Mouse (Mus musculus) midbrain, embryonic 15.5 days (tissue): ENCODE data around the gene Skap1. TPM values are rescaled to one million over a fixed set of nuclear protein-coding genes. Genes with fewer than 3 reads are reported as not detected.

Experiments used
- ATAC-seq: fragments of 200-750 bp; cut with Nextera tagmentation; replicated peaks from 2 replicates; pipeline ENCODE4 v1.8.0; 2017; ENCODE audit warnings: moderate TSS enrichment
- H3K27ac ChIP-seq: fragments of 300-500 bp; sonication (generic); 2 replicates; pipeline ENCODE4 v1.5.1; 2015; ENCODE audit warnings: mild to moderate bottlenecking, inconsistent platforms
- H3K27me3 ChIP-seq: fragments of 300-500 bp; sonication (generic); replicated peaks from 2 replicates; pipeline ENCODE4 v1.6.1; 2015; ENCODE audit warnings: inconsistent platforms
- H3K36me3 ChIP-seq: fragments of 300-500 bp; sonication (generic); replicated peaks from 2 replicates; pipeline ENCODE4 v1.6.1; 2015; ENCODE audit warnings: inconsistent platforms
- H3K4me1 ChIP-seq: fragments of 300-500 bp; sonication (generic); 2 replicates; pipeline ENCODE4 v1.6.1; 2015; ENCODE audit warnings: inconsistent platforms
- H3K4me2 ChIP-seq: fragments of 300-500 bp; sonication (generic); 2 replicates; pipeline ENCODE4 v1.6.1; 2015; ENCODE audit warnings: inconsistent platforms, mild to moderate bottlenecking, moderate library complexity
- H3K4me3 ChIP-seq: fragments of 300-500 bp; sonication (generic); 2 replicates; pipeline ENCODE4 v1.5.1; 2015; ENCODE audit warnings: mild to moderate bottlenecking, inconsistent platforms
- H3K9ac ChIP-seq: fragments of 300-500 bp; sonication (generic); 2 replicates; pipeline ENCODE4 v1.6.1; 2015; ENCODE audit warnings: mild to moderate bottlenecking, inconsistent platforms
- H3K9me3 ChIP-seq: fragments of 300-500 bp; sonication (generic); 2 replicates; pipeline ENCODE4 v1.6.1; 2016; ENCODE audit warnings: inconsistent platforms
- WGBS: fragments of 180-500 bp; shearing (Covaris S2); methylation state at CpG from one replicate; pipeline ENCODE4 v1.1.7; 2015; ENCODE audit warnings: mixed read lengths; 5-methylcytosine and 5-hydroxymethylcytosine counted together
- polyA plus RNA-seq: library from polyadenylated mRNA; unstranded; fragments of >200 nt; fragmentation: Nextera tagmentation; extraction: Ambion mirVana; gene quantifications from 2 replicates; pipeline ENCODE4 v1.2.1, GENCODE M21; 2015

The Skap1 gene
- polyA plus RNA-seq, 1 experiment from 2014 or later, result 3.0 TPM

DNA sequence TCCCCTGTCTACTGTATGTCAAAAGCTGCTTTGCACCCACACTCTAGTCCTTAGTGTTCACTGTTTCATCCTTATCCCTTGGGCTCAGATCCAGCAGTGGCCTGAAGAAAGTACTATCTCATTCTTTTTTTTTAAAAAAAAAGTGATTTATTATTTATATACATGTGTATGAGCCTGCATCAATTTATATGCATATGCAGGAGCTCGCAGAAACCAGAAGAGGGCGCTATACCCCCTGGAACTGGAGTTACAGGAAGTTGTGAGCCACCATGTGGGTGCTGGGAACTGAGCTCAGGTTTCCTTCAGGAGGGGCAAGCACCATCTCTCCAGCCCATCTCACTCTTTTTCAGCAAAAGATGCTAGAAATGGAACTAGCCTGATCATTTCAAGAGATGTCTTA, 70.1 kb downstream of the Skap1 start:
- H3K4me3 ChIP-seq, result no peak overlapping the region
- no peak overlapping the region for H3K4me2 ChIP-seq
- H3K27ac ChIP-seq, result no peak overlapping the region
- no peaks in the 10 kb centered on the region for H3K4me1 ChIP-seq
- ATAC-seq, result no peak
- WGBS, result 81% methylated on average over 2 of the region's 2 CpGs
- no peak overlapping the region for H3K9ac ChIP-seq
- H3K27me3 ChIP-seq, result peaks cover 5% of the 10 kb centered on the region
- no peaks in the 10 kb centered on the region for H3K9me3 ChIP-seq
- H3K36me3 ChIP-seq, result no peaks in the 10 kb centered on the region

DNA sequence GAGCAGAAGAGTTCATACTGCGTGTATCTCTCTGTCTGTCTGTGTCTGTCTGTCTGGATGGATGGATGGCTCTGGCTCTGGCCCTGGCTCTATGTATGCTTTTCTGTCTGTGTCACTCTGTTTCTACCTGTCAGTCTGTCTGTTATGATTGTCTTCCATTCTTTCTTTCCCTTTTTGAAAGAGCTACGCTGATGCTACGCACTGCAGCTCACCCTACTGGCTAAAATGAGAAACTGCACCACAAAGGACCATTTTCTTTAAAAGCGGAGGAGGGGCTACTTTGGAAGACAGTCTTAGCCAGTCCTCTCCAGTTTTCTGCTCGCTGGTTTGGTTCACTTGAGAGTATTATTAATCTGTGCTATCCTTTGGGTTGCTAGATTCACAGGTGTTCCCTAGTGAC, 71.8 kb downstream of the Skap1 start:
- Histone ChIP-seq H3K4me1 (no peaks in the 10 kb centered on the region), H3K36me3 (no peaks in the 10 kb centered on the region), H3K4me2 (no peak overlapping the region), H3K4me3 (no peak overlapping the region), H3K9me3 (no peaks in the 10 kb centered on the region), H3K9ac (no peak overlapping the region), H3K27me3 (peaks cover 8% of the 10 kb centered on the region), H3K27ac (no peak overlapping the region)
- no peak for ATAC-seq
- WGBS, result 23% methylated on average over 5 of the region's 5 CpGs

DNA sequence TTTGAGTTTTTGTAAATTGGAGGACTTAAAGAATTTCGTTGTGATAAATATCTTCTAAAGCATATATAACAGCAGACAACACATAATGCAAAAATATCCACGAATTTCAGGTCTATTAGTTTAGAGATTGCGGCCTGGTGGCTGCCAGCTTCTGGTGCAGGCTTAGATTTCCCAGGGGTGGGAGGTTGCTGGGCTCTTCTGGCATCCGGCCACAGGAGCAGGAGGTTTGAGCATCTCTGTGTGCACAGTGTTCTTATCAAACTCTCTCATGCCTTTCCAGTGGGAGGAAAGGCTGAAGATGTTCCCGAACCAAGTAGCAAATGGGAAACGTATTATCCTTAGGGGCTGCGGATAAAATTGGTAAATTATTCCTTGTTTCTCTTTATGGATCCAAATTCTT, 77.6 kb downstream of the Skap1 start:
- H3K4me1 ChIP-seq, result no peaks in the 10 kb centered on the region
- no peak overlapping the region for H3K4me3 ChIP-seq
- no peak overlapping the region for H3K27ac ChIP-seq
- H3K9ac ChIP-seq, result no peak overlapping the region
- peaks cover 6% of the 10 kb centered on the region for H3K27me3 ChIP-seq
- H3K36me3 ChIP-seq, result no peaks in the 10 kb centered on the region
- no peak overlapping the region for H3K4me2 ChIP-seq
- no peaks in the 10 kb centered on the region for H3K9me3 ChIP-seq
- ATAC-seq, result no peak
- 70% methylated on average over 7 of the region's 7 CpGs for WGBS

- Histone ChIP-seq H3K4me1 (no peaks in the 10 kb centered on the region), H3K9me3 (no peaks in the 10 kb centered on the region), H3K9ac (no peak overlapping the region), H3K27me3 (peaks cover 6% of the 10 kb centered on the region), H3K36me3 (no peaks in the 10 kb centered on the region), H3K27ac (no peak overlapping the region), H3K4me2 (no peak overlapping the region), H3K4me3 (no peak overlapping the region)
- WGBS, result 76% methylated on average over 7 of the region's 7 CpGs
- no peak for ATAC-seq
Measured at GRCm38 (mm10) chr11:96542561-96542960, 78.2 kb downstream of the Skap1 start.

DNA sequence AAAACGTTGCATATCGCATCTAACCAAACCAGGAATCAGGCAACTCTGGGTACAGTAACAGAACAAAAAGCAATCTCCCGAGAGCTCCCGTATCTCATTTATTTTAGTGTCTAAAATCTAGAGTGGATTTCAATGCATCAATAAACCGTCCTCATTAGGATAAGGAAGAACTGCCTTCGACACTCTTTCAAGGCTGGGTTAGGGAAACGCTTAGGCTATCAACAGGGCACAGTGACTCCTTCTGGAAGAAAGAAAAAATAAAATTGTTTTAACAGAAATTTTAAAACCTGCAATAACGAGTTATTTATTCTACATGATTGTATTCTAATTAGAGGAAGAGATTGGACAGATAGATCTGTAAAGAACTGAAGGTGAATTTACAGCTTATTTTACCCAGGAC, 82.0 kb downstream of the Skap1 start:
- Histone ChIP-seq H3K4me3 (no peak overlapping the region), H3K27me3 (no peaks in the 10 kb centered on the region), H3K4me2 (no peak overlapping the region), H3K4me1 (no peaks in the 10 kb centered on the region), H3K9me3 (no peaks in the 10 kb centered on the region), H3K9ac (no peak overlapping the region), H3K27ac (no peak overlapping the region), H3K36me3 (no peaks in the 10 kb centered on the region)
- WGBS, result 76% methylated on average over 8 of the region's 8 CpGs
- no peak for ATAC-seq

DNA sequence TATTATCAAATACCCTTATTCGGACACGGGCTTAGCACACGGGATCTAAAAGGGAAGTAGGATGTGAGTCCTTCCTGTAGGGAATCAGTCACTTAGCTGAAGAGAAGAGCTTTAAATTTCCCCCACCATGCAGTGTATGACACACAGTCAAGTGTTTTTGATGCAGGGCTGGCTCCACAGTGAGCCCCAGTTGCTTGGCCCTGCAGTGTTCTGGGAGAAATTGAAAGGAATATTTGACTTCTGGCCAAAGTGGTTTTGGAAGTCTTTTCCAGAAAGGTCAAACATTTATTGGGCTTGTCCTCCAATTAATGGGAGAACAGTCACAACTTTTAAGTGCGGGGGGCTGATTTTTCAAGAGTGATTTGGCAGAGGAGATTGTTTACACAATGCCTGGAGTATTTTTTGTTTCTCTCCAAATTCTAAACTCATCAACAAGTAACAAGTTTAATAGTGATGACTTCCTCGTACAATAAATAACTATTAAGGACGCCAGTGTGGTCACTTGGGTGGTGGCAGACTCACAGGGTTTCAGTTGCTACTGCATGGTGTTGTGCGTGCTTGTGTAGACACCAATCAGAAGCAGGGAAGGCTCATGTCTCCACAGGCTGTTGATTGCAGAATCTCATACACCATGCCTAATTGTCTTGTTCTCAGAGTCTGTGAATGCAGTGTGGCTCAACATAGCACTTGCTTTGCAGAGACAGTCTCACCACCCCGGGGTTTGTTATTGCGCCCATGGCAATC, 86.7 kb downstream of the Skap1 start:
- no peaks in the 10 kb centered on the region for H3K4me1 ChIP-seq
- H3K4me3 ChIP-seq, result no peak overlapping the region
- no peak for ATAC-seq
- H3K27ac ChIP-seq, result no peak overlapping the region
- 0 out of 2 replicates have a peak, but pooled peaks cover 12% of the 10 kb centered on the region for H3K27me3 ChIP-seq
- no peak overlapping the region for H3K9ac ChIP-seq
- WGBS, result 82% methylated on average over 9 of the region's 9 CpGs
- no peaks in the 10 kb centered on the region for H3K9me3 ChIP-seq
- H3K4me2 ChIP-seq, result no peak overlapping the region
- no peaks in the 10 kb centered on the region for H3K36me3 ChIP-seq

- Histone ChIP-seq H3K27ac (no peak overlapping the region), H3K9ac (peak overlapping the region; percentile 32; the same call in 1 of the 2 replicates), H3K36me3 (no peaks in the 10 kb centered on the region), H3K4me1 (no peaks in the 10 kb centered on the region), H3K9me3 (no peaks in the 10 kb centered on the region), H3K4me2 (peak overlapping the region; percentile 35; the same call in 1 of the 2 replicates), H3K27me3 (peaks cover 15% of the 10 kb centered on the region; the same call in 1 of the 2 replicates), H3K4me3 (peak overlapping the region; percentile 15; the same call in 1 of the 2 replicates)
- no peak for ATAC-seq
- WGBS, result 18% methylated on average over 15 of the region's 15 CpGs
Measured at GRCm38 (mm10) chr11:96553091-96553490, 88.7 kb downstream of the Skap1 start.

DNA sequence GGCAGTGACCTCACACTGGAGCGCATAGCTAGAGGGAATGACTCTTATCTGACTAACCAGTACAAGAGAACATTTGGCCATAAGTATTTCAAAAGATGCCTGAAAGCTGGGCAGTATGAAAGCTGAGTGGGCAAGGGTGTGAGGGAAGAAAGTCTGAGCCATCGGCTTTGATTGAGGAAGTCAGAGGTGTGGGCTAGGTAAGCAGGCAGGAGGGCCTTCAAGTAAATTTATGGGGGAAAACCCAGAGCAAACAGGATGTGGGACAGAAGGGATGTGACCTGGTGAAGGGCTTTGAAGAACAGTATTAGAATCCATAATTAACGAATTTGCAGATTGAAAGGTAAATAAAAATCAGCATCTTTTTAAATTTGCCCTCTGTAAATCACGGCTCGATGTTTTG, 95.8 kb downstream of the Skap1 start:
- Histone ChIP-seq H3K27ac (no peak overlapping the region), H3K36me3 (no peaks in the 10 kb centered on the region), H3K27me3 (peaks cover 6% of the 10 kb centered on the region; the same call in 1 of the 2 replicates), H3K4me2 (no peak overlapping the region), H3K4me1 (no peaks in the 10 kb centered on the region), H3K9me3 (no peaks in the 10 kb centered on the region), H3K4me3 (no peak overlapping the region), H3K9ac (no peak overlapping the region)
- ATAC-seq, result no peak
- 86% methylated on average over 5 of the region's 5 CpGs for WGBS

DNA sequence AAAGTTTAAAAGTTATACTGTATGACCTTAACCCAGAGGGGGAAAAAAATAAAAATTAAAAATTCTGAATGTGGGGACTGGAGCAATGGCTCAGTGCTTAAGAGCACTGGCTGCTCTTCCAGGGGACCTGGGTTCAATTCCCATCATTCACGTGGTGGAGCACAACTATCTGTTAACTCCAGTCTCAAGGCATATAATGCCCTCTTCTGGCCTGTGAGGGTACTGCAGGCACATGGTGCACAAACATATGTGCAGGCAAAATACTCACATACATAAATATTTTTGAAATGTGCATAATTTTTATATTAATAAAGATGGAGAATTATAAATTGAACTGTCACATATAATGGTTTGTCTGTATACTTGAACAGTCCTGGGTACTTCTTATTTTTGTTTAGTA, 99.7 kb downstream of the Skap1 start:
- WGBS, result 73% methylated on average over 1 of the region's 1 CpGs
- no peak overlapping the region for H3K4me2 ChIP-seq

GRCm38 (mm10) chr11:96572515-96572914, 108.1 kb downstream of the Skap1 start:
- H3K4me3 ChIP-seq, result no peak overlapping the region
- H3K9ac ChIP-seq, result no peak overlapping the region
- H3K27me3 ChIP-seq, result no peaks in the 10 kb centered on the region
- no peaks in the 10 kb centered on the region for H3K36me3 ChIP-seq
- H3K27ac ChIP-seq, result no peak overlapping the region
- H3K9me3 ChIP-seq, result no peaks in the 10 kb centered on the region
- peaks cover 11% of the 10 kb centered on the region for H3K4me1 ChIP-seq
- ATAC-seq, result no peak
- WGBS, result 34% methylated on average over 3 of the region's 3 CpGs
- H3K4me2 ChIP-seq, result no peak overlapping the region

More for the DNA sequence above, 99.7 kb downstream of the Skap1 start:
- no peak for ATAC-seq
- Histone ChIP-seq H3K36me3 (no peaks in the 10 kb centered on the region), H3K9ac (no peak overlapping the region), H3K4me3 (no peak overlapping the region), H3K27me3 (no peaks in the 10 kb centered on the region), H3K9me3 (no peaks in the 10 kb centered on the region), H3K4me1 (no peaks in the 10 kb centered on the region), H3K27ac (no peak overlapping the region)

- no peak overlapping the region for H3K4me2 ChIP-seq
- no peaks in the 10 kb centered on the region for H3K9me3 ChIP-seq
- WGBS, result 30% methylated on average over 14 of the region's 14 CpGs
- no peak overlapping the region for H3K27ac ChIP-seq
- H3K27me3 ChIP-seq, result no peaks in the 10 kb centered on the region
- no peak overlapping the region for H3K4me3 ChIP-seq
- no peaks in the 10 kb centered on the region for H3K36me3 ChIP-seq
- no peak overlapping the region for H3K9ac ChIP-seq
- no peak for ATAC-seq
- H3K4me1 ChIP-seq, result peaks cover 26% of the 10 kb centered on the region
Measured at GRCm38 (mm10) chr11:96576491-96577427, 112.4 kb downstream of the Skap1 start.

DNA sequence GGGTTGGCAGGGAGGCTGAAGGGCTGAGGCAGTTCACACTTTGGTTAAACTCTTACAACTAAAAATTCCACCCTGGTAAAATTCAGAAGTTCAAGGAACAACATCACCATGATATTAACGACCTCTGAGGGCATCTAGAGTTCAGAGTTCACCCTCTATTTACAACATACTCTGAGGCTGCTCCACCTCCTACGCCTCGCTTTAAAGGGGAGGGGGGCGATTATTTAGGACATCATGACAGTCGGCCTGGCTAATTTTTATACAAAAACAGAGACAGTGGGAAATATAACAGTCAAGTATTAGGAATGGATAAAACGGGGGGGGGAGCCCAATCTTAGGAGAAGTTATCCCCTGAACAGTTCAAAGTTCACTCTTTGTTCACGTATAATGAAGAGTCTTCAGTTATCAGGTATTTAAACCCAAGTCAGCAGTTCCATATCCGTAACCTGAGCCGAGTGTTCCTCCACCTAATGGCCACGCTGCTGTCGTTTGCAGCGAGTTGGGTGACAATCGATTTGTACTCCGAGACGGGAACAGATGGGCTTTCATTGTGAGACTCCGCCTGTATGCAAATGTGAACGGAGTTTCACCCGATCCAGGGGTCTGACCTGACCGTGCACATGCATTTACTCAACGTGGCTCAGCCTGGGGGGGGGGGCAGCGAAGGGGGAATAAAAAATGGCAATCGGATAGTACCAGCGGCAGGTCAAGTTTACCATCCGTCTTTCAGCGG, 114.3 kb downstream of the Skap1 start:
- H3K27me3 ChIP-seq, result no peaks in the 10 kb centered on the region
- WGBS, result 12% methylated on average over 25 of the region's 25 CpGs
- H3K4me3 ChIP-seq, result peak overlapping the region; percentile 22
- ATAC-seq, result no peak
- no peak overlapping the region for H3K27ac ChIP-seq
- peaks cover 28% of the 10 kb centered on the region for H3K4me1 ChIP-seq
- H3K9ac ChIP-seq, result peak overlapping the region; percentile 12; the same call in 1 of the 2 replicates
- H3K36me3 ChIP-seq, result no peaks in the 10 kb centered on the region
- H3K4me2 ChIP-seq, result peak overlapping the region; percentile 52
- H3K9me3 ChIP-seq, result no peaks in the 10 kb centered on the region
